In the genomic region with DNA sequence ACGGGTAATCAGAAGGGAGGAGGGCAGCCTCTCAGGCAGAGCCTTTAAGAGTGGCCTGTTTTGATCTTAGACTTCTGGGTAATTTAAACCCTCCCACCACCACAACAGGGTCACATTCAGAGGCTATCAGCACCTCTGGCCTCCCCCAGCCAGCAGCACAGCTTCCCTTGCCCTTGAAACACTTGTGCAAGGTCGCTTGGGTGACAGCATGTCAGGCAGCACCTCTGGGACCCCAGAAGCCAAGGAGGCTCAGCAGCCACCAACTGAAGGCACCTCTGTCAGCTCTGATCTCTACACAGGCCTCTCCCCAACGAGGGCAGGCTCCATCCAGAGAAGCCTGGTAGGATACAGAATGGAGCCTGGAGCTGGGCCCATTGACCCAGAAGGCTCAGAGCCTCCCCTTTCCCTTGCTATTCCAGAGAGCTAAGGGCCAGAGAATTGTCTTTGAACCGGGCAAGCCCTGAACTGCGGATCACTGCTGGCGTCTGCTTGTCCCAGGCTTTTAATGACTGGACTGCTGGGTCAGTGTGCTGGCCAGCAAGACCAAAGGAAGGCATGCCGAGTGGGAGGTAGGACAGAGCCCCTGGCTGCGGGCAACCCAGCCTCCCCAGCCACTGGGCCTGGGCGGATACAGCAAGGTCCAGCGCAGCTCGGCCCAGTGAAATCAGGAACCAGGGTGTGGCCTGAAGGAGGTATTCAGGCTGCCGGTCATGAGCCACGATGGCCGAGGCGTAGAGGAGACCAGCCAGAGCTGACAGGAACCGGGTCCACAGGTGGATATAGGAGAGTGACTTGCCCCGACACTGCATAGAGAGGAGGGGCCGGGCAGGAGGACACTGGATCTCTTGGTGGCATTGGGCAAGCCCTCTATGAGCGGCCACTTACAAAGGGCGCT, we compare ENCODE assay signal across 8 mouse cellular contexts. TPM values are rescaled to one million over a fixed set of nuclear protein-coding genes. Genes with fewer than 3 reads are reported as not detected.
DNase-seq lines count a peak whose midpoint lies in the region; ATAC-seq and TF ChIP-seq lines count a peak whose summit lies in the region.

No protein-coding gene starts in this region.

- ATAC-seq in forebrain, embryonic 12.5 days (ENCODE audit: low FRiP score) = peak; percentile 31
- ATAC-seq in forebrain, embryonic 15.5 days (replicated peaks) = no peak
- ATAC-seq in embryonic facial prominence, embryonic 14.5 days (ENCODE audit: low read depth) = no peak
- ATAC-seq in midbrain, embryonic 13.5 days = peak; percentile 35; the same call in 1 of the 2 replicates

- no peak overlapping the region for H3K9ac ChIP-seq in forebrain, embryonic 12.5 days
- no peak overlapping the region for H3K9ac ChIP-seq in forebrain, embryonic 15.5 days (replicated peaks)
- H3K9ac ChIP-seq in embryonic facial prominence, embryonic 14.5 days (ENCODE audit: low read depth, low read length) = peak overlapping the region; percentile 45; the same call in 1 of the 2 replicates
- H3K9ac ChIP-seq in midbrain, embryonic 13.5 days (replicated peaks) = no peak overlapping the region

- H3K36me3 ChIP-seq in forebrain, embryonic 12.5 days (replicated peaks) = peaks cover 24% of the 10 kb centered on the region
- peaks cover 30% of the 10 kb centered on the region; the same call in 1 of the 2 replicates for H3K36me3 ChIP-seq in forebrain, embryonic 15.5 days
- H3K36me3 ChIP-seq in embryonic facial prominence, embryonic 14.5 days (ENCODE audit: control insufficient read depth, insufficient read depth, low read length) = peaks cover 20% of the 10 kb centered on the region; the same call in 1 of the 2 replicates
- peaks cover 52% of the 10 kb centered on the region for H3K36me3 ChIP-seq in midbrain, embryonic 13.5 days

- no peaks in the 10 kb centered on the region for H3K4me1 ChIP-seq in forebrain, embryonic 12.5 days
- H3K4me1 ChIP-seq in forebrain, embryonic 15.5 days = no peaks in the 10 kb centered on the region
- no peaks in the 10 kb centered on the region for H3K4me1 ChIP-seq in embryonic facial prominence, embryonic 14.5 days (ENCODE audit: control insufficient read depth, insufficient read depth, low read length)
- no peaks in the 10 kb centered on the region for H3K4me1 ChIP-seq in midbrain, embryonic 13.5 days (replicated peaks)

- peak overlapping the region; percentile 17 for H3K4me2 ChIP-seq in forebrain, embryonic 12.5 days
- H3K4me2 ChIP-seq in forebrain, embryonic 15.5 days (replicated peaks) = no peak overlapping the region
- peak overlapping the region; percentile 21 for H3K4me2 ChIP-seq in embryonic facial prominence, embryonic 14.5 days (ENCODE audit: low read depth, low read length)
- peak overlapping the region; percentile 28 for H3K4me2 ChIP-seq in midbrain, embryonic 13.5 days (replicated peaks)

- no peak for TF ChIP-seq CTCF in layer of hippocampus, adult 2 months (conservative IDR thresholded peaks at IDR 0.05)

- H3K27me3 ChIP-seq in forebrain, embryonic 12.5 days = no peaks in the 10 kb centered on the region
- H3K27me3 ChIP-seq in forebrain, embryonic 15.5 days = no peaks in the 10 kb centered on the region
- H3K27me3 ChIP-seq in embryonic facial prominence, embryonic 14.5 days (replicated peaks; ENCODE audit: control insufficient read depth, insufficient read depth, low read length) = no peaks in the 10 kb centered on the region
- no peaks in the 10 kb centered on the region for H3K27me3 ChIP-seq in midbrain, embryonic 13.5 days

- H3K27ac ChIP-seq in forebrain, embryonic 12.5 days = no peak overlapping the region
- H3K27ac ChIP-seq in forebrain, embryonic 15.5 days (replicated peaks) = no peak overlapping the region
- peak overlapping the region; percentile 58 for H3K27ac ChIP-seq in layer of hippocampus, adult 2 months
- H3K27ac ChIP-seq in embryonic facial prominence, embryonic 14.5 days (replicated peaks; ENCODE audit: low read depth, low read length) = no peak overlapping the region
- no peak overlapping the region for H3K27ac ChIP-seq in midbrain, embryonic 13.5 days

- no peaks in the 10 kb centered on the region for H3K9me3 ChIP-seq in forebrain, embryonic 12.5 days
- no peaks in the 10 kb centered on the region for H3K9me3 ChIP-seq in forebrain, embryonic 15.5 days
- H3K9me3 ChIP-seq in embryonic facial prominence, embryonic 14.5 days (ENCODE audit: control insufficient read depth, low read length) = no peaks in the 10 kb centered on the region
- H3K9me3 ChIP-seq in midbrain, embryonic 13.5 days = no peaks in the 10 kb centered on the region

- DNase-seq in layer of hippocampus, adult 2 months (ENCODE audit: low spot score in 2 of 2) = peak; percentile 30 to 55
- DNase-seq in layer of hippocampus, adult 8-10 months (ENCODE audit: low spot score in 2 of 2) = no peak
- no peak for DNase-seq in embryonic facial prominence, embryonic 14.5 days (ENCODE audit: low spot score)
- DNase-seq in right cerebral cortex, postnatal 4 days = no peak
- no peak for DNase-seq in adrenal gland, adult 18-20 months (ENCODE audit: low spot score in 2 of 2)

- 64% methylated on average over 20 of the region's 20 CpGs for WGBS in forebrain, embryonic 12.5 days
- 69% methylated on average over 20 of the region's 20 CpGs for WGBS in forebrain, embryonic 15.5 days
- WGBS in embryonic facial prominence, embryonic 14.5 days = 67% methylated on average over 20 of the region's 20 CpGs
- 71% methylated on average over 20 of the region's 20 CpGs for WGBS in midbrain, embryonic 13.5 days

- no peak overlapping the region for H3K4me3 ChIP-seq in forebrain, embryonic 12.5 days (replicated peaks)
- no peak overlapping the region for H3K4me3 ChIP-seq in forebrain, embryonic 15.5 days
- H3K4me3 ChIP-seq in layer of hippocampus, adult 2 months = 0 out of 2 replicates have a peak overlapping the region, but pooled peaks have one; percentile 18
- H3K4me3 ChIP-seq in embryonic facial prominence, embryonic 14.5 days (ENCODE audit: low read depth, low read length) = no peak overlapping the region
- no peak overlapping the region for H3K4me3 ChIP-seq in midbrain, embryonic 13.5 days (replicated peaks)

RNA-seq across cellular contexts. Expression of gene Tmem44, which starts 10.3 kb away (rescaled TPM):
- 47.4 and 47.8 TPM in 2 replicates for polyA plus RNA-seq in forebrain, embryonic 12.5 days (2016; fragmentation: Nextera tagmentation; extraction: Ambion mirVana)
- 89.0 and 89.6 TPM in 2 replicates for polyA plus RNA-seq in forebrain, embryonic 15.5 days (2015; fragmentation: Nextera tagmentation; extraction: Ambion mirVana)
- total RNA-seq in layer of hippocampus, adult 2 months (2021) = 10 to 100 TPM; 28.5 to 32.0 TPM
- total RNA-seq in layer of hippocampus, adult 8-10 months (2022) = 10 to 100 TPM; 33.4 to 39.9 (median 35.1) TPM
- 13.8 and 20.7 TPM in 2 replicates for polyA plus RNA-seq in embryonic facial prominence, embryonic 14.5 days (2014; fragmentation: Nextera tagmentation; extraction: Ambion mirVana)
- 70.9 and 73.1 TPM in 2 replicates for polyA plus RNA-seq in midbrain, embryonic 13.5 days (2015; fragmentation: Nextera tagmentation; extraction: Ambion mirVana)
- total RNA-seq in adrenal gland, adult 18-20 months (2021) = 1 to 10 TPM; 3.7 to 4.2 TPM

RNA-seq across cellular contexts. Expression of gene Lsg1, which starts 47.0 kb away (rescaled TPM):
- polyA plus RNA-seq in forebrain, embryonic 12.5 days (2016; fragmentation: Nextera tagmentation; extraction: Ambion mirVana) = 79.6 and 85.9 TPM in 2 replicates
- polyA plus RNA-seq in forebrain, embryonic 15.5 days (2015; fragmentation: Nextera tagmentation; extraction: Ambion mirVana) = 56.2 and 59.4 TPM in 2 replicates
- 10 to 100 TPM; 16.7 to 20.7 TPM for total RNA-seq in layer of hippocampus, adult 2 months (2021)
- total RNA-seq in layer of hippocampus, adult 8-10 months (2022) = 10 to 100 TPM; 18.7 to 24.6 (median 21.0) TPM
- 52.2 and 59.3 TPM in 2 replicates for polyA plus RNA-seq in embryonic facial prominence, embryonic 14.5 days (2014; fragmentation: Nextera tagmentation; extraction: Ambion mirVana)
- polyA plus RNA-seq in midbrain, embryonic 13.5 days (2015; fragmentation: Nextera tagmentation; extraction: Ambion mirVana) = 59.1 and 64.7 TPM in 2 replicates
- 10 to 100 TPM; 38.5 to 39.5 TPM for total RNA-seq in adrenal gland, adult 18-20 months (2021)

RNA-seq across cellular contexts. Expression of gene Fam43a, which starts 59.2 kb away (rescaled TPM):
- 11.0 and 11.4 TPM in 2 replicates for polyA plus RNA-seq in forebrain, embryonic 12.5 days (2016; fragmentation: Nextera tagmentation; extraction: Ambion mirVana)
- polyA plus RNA-seq in forebrain, embryonic 15.5 days (2015; fragmentation: Nextera tagmentation; extraction: Ambion mirVana) = 9.9 and 10.7 TPM in 2 replicates
- total RNA-seq in layer of hippocampus, adult 2 months (2021) = 10 to 100 TPM in 1 of 2 experiments, 1 to 10 TPM in 1; 9.2 to 10.3 TPM
- total RNA-seq in layer of hippocampus, adult 8-10 months (2022) = 10 to 100 TPM in 1 of 4 experiments, 1 to 10 TPM in 3; 9.4 to 10.9 (median 9.7) TPM
- 12.1 and 15.2 TPM in 2 replicates for polyA plus RNA-seq in embryonic facial prominence, embryonic 14.5 days (2014; fragmentation: Nextera tagmentation; extraction: Ambion mirVana)
- 9.8 and 11.5 TPM in 2 replicates for polyA plus RNA-seq in midbrain, embryonic 13.5 days (2015; fragmentation: Nextera tagmentation; extraction: Ambion mirVana)
- 10 to 100 TPM; 24.6 to 30.9 TPM for total RNA-seq in adrenal gland, adult 18-20 months (2021)

Comparison
In these comparisons a context has a peak if more than half of its experiments do, and no peak if none do; other contexts are left out.
1. ATAC-seq: peak in forebrain, embryonic 12.5 days (single experiment) and midbrain, embryonic 13.5 days (single experiment); none in forebrain, embryonic 15.5 days (single experiment) and embryonic facial prominence, embryonic 14.5 days (single experiment).
2. DNase-seq: peak in layer of hippocampus, adult 2 months (2 of 2); none in layer of hippocampus, adult 8-10 months (0 of 2), embryonic facial prominence, embryonic 14.5 days (single experiment), right cerebral cortex, postnatal 4 days (single experiment) and adrenal gland, adult 18-20 months (0 of 2).